Mouse (Mus musculus) retina, postnatal 1 day (tissue): ENCODE results near the gene Ppp1r37.
"Not testable (repeated sequence)": the region's sequence is repeated elsewhere in the genome, so short reads cannot be mapped to it uniquely, and the experiment has no call there.

Experiments used
- DNase-seq: peaks from one replicate; pipeline ENCODE4 v3.0.0-alpha.2; 2012

Ppp1r37 gene

DNA sequence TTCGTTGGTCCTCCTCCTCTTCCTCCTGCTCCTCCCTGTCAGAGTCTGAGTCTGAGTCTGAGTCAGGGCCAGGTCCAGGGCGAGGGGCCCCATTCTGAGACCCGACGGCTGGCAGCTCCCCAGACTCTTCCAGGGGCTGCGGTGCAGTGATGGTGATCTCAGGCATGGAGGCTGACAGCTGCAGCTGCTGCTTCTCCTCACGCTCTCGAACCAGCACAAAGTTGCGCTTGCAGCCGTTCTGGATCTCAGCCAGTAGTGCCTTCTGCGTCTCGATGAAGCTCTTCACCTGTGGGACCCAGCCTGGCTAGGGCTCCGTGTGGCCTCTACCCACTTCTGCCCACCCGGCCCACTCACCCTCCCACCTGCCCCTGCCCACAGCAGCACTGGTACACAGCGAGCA, 30.6 kb downstream of the Ppp1r37 start:
- DNase-seq, result no peak

DNA sequence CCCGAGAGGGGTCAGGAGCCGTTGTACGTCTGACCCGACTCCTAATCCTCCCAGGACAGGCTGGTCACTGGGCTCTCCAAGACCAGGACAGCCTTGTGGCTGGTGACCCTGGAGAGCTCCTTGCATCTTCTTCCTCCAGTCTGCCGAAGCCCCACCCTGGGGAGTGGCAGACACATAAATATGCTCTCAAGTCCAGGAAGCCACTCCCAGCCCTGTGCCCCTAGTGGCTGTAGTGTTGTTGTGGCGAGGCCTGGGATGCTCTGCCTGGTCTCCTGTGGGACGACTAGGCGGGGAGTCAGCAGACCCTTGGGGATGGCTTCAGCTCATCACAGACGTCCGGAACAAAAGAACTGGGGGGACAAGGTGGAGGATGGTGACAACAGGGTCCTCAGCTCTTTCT, 31.8 kb downstream of the Ppp1r37 start:
- no peak for DNase-seq

DNA sequence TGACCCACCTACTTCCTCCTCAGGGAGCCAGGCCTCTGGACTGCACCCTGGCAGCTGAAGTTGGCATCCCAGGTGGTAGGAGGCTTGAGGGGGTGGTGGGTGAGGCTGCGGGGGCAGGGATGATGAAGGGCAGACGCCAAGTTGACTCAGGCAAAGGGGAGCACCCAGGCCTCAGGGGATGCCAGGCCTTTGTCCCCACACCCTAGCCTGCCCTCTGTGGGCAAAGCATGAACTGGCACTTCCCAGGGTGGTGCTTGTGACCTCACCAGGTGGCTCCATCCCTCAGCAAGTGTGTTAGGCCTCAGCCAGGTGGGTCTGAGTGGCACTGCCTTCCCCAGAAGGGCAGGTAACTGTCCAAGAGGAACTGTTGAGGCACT, 37.8 kb downstream of the Ppp1r37 start:
- DNase-seq, result no peak

DNA sequence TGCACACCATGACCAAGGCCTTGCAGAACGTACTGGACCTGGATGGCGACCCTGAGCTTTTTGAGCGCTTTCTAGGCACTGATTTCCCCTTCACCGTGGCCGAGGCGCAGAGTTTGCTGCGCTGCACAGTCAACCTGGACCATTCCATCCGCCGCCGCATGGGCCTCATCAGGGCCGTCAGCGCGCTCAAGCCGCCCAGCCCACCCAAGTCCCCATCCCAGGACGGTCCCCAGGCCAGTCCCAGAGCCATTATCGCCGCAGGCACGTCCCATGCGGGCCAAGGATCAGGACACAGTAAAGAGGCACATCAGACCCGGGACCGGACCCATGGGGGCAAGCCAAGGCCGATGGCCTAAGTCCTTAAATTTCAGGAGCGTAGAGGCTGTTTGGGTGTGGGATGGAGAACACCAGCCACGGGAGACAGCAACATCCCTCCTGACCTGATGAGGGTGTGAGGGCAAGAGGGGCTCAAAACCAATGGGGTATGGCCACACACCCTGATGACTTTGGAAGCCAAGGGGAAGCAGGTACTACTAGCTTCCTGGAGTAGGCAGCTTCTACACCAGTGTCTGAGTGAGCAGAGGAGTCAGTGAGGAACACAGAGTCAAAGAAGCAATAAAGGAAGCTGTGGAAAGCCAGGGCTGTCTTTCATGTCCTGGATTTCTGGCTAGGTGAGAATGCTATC, 38.3 kb downstream of the Ppp1r37 start:
- DNase-seq, result no peak

DNA sequence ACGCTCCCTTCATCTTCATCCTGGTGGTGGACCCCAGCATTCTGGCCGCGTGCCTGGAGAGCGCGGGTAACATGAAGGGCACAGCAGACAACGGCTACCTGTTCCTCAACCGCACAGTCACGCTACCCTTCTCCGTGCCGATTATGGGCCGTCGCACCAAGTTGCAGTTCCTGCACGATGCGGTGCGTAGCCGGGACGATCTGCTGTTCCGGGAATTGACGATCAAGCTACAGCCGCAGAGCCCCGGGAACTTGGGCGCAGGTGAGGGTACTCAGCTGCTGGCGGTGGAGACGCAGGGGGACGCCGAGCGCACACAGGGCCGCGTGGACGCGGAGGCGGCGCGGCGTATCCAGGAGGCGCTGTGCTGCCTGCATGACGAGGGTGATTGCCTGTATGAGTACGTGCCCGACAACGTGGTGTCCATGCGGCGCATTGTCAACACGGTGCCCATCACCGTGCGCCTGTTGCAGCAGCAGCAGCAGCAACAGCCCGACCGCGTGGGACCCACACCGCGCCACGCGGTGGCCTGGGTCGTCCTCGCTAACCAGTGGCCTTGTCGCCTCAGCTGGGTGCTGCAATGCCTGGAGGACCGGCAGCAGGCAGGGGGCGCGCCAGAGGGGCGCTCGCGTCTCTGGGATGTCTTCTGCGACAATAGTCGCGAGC, 39.0 kb downstream of the Ppp1r37 start:
- DNase-seq, result peak; percentile 83

DNA sequence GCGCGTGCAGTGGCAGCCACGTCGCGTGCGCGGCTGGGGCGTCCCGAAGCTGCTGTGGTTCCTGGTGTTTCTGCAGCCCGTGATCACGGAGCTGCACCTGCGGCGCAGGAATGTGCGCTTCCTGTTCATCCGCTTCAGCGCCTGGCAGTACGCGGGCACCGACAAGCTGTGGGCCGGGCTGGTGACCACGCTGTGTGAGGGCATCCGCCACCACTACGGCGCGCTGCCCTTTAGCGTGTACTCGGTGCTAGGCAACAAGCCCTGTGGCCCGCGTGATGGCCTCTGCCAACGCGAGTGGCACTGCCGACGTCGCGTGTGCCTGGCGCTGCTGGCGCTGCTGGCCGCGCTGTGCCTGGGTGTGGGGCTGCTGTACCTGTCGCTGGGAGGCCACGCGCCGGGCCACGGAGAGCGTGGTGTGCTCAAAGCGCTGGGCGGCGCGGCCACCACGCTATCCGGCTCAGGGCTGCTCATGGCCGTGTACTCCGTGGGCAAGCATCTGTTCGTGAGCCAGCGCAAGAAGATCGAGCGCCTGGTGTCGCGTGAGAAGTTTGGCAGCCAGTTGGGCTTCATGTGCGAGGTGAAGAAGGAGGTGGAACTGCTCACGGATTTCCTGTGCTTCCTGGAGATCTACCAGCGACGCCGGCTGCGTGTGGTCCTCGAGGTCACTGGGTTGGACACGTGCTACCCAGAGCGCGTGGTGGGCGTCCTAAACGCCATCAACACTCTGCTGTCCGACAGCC, 39.7 kb downstream of the Ppp1r37 start:
- DNase-seq, result peak; percentile 68

DNA sequence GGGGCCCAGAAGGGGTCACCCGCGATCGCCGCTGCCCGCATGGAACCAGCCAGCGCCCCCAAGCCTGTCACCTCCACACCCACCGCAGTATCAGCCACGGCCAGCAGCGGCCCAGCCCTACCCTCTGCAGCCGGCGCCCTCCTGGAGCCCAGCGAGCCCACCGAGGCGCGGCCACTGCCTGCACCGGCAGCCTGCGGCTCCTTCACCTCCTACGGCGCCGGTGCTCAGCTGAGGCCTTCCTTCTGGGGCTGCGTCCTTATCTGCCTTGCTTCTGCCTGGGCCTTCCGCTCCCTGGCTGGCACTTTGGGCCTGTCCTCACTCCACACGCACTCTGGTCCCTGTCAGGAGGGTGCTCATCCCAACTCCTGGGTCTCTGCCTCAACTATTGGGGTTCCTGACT, 42.8 kb downstream of the Ppp1r37 start:
- DNase-seq, result peak; percentile 41

DNA sequence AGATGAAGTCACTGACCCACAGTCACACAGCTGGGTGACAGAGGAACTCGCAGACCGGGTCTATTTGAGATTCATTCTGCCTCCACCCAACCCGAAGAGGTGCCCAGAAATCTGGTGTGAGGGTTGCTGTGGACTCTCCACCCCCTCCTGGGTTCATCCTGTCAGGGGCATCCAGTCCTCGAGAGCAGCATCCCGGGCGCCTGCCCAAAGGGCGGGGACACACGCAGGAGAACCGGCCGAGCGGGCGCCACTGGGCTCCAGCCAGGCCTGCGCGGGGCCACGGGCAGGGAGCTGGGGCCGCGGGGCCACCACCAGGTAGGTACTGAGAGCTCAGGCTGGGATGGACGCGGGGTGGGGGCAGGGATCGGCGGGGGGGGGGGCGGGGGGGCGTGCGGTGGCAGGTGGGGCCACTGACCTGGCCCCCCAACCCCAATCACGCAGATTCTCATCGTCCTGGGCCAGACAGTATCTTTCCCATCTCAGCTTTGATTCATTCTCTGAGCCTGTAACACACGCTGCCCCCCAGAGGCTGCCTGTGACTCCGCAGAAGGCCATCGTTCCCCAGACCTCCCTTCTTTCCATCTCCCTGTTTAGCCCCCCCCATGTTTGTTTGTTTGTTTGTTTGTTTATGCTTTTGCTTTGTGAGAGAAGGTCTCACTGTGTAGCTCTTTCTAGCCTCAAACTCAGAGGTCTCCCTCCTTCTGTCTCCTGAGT, 45.1 kb downstream of the Ppp1r37 start, which contains the start of gene Nkpd1:
Nkpd1 (plus strand) TSS at position 187 of the 714 bp plus-strand sequence.
- DNase-seq, result peak; percentile 54

DNA sequence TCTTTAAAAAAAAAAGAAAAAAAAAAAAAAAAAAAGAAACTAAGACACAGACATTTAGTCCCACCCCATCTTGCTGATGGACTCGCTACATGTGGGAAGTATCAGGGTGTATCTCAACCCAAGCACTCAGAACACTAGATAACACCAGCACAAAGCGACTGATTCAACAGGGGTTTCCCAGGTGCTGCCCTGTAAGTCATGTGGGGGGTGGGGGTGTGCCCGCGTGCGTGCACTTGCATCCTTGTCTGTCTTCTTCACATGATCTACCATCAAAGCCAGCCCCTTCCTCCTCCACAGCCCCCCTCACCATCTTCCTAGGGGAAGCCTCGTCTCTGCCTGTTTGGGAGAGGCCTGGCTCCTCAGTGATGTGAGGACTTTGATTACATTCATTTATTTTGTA, 50.5 kb downstream of the Ppp1r37 start:
- no peak for DNase-seq

DNA sequence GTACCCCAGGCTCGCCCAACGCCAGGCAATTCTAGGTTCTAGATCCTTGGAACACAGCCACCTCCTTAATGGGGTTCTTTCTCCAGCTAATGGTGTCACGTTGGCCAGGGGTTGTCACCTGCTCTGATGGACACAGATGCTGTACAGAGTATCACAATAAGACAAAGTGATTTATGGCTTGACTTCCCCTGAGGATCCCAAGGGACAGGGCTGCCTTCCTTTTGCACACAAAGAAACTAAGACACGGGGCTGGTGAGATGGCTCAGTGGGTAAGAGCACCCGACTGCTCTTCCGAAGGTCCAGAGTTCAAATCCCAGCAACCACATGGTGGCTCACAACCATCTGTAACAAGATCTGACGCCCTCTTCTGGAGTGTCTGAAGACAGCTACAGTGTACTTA, 50.9 kb downstream of the Ppp1r37 start:
- DNase-seq, result not testable (repeated sequence)

DNA sequence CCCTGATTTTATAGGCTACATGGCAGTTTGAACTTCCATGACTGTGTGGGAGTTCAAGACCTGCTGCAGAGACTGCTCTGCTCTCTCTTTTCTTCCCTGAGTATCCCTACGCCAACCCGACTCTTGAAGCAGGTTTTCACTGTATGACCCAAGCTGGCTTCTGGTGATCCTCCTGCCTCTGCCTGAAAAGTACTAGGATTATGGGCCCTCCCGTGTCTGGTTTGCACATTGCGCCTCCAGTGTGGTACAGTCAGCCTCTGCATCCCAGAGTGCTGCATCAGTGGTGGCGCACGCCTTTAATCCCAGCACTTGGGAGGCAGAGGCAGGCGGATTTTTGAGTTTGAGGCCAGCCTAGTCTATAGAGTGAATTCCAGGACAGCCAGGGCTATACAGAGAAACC, 53.1 kb downstream of the Ppp1r37 start:
- no peak for DNase-seq

DNA sequence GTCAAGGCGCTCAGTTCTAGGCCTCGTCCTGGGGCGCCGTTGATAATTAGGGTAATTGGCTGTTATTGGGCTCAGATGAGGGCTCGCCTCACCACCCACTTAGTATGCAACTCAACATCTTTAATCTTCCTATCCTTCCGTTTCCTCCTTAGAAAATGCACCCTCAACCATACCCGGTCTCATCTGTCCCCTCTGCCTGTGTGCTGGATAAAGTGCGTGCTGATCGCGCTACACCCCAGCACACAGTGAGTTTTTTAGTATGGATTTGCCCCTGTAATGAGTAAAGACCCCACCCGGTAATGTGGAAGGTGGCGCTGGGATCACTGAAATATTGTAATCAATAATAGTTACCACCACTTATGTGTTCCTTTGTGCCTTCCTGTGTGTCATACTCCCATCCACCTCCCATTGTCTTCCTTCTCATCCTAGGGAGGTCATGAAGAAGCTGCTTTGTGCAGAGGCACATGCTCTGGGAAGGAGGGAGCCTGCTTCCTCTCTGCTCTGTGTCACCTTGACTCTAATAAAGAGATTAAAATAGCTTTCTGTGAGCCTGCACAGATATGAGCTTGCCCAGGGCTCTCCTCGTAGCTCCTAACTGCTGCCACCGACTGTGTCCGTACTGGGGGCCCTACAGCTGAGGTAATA, 53.8 kb downstream of the Ppp1r37 start:
- no peak for DNase-seq

DNA sequence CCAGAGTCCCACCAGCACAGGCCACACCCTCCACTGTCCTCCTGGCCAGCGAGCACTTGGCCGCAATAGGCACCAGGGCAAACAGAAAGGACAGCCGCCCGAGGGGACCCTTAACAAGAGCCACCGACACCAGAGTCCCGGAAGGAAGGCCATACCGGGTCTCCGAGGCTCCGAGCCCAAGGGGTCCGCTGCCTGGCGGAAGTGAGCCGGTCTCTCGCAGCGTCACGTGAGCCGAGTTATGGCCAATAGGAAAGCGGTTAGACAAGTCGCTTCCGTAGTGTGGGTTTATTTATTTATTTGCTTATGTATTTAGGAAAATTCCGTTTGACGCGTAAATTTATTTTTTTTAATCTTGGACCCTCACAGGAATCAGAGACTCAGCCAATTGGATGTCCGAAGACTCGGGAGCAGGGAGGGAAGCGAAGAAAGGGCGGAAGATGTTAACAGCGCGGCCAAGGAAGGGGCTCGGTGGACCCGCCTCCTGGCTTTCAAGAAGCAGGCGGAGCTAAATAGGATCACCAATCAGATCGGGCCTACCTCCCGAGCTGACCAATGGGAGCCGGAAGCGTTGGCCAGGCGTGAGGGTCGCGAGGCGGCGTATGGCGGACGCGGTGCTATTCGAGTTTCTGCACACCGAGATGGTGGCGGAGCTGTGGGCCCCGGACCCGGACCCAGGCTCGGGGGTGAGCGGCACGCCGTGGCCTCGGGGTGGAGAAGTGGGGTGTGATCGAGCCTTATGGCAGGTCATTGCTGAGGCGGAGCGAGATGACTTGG, 54.5 kb downstream of the Ppp1r37 start, which contains the start of the genes Bloc1s3 and Trappc6a:
Bloc1s3 (minus strand) TSS at position 218 of the 774 bp plus-strand sequence.
Trappc6a (plus strand) TSS at position 246 of the 774 bp plus-strand sequence.
- peak; percentile 98 for DNase-seq

DNA sequence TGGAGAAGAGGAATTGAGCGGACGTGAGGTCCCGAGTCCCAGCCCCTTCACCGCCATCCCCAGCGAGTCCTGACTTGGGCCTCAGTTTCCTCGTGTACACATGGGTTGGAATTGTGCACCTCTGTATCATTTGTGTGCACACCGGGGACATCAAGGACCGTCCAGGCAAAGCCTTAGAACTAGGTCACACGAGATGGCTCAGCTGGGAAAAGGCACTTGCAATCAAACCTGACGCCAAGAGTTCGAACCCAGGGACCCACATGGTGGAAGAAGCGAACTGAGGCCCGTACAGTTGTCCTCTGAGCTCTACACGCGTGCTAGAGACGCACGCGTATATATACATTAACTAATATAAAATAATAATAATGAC, 55.3 kb downstream of the Ppp1r37 start:
- DNase-seq, result peak; percentile 35

DNA sequence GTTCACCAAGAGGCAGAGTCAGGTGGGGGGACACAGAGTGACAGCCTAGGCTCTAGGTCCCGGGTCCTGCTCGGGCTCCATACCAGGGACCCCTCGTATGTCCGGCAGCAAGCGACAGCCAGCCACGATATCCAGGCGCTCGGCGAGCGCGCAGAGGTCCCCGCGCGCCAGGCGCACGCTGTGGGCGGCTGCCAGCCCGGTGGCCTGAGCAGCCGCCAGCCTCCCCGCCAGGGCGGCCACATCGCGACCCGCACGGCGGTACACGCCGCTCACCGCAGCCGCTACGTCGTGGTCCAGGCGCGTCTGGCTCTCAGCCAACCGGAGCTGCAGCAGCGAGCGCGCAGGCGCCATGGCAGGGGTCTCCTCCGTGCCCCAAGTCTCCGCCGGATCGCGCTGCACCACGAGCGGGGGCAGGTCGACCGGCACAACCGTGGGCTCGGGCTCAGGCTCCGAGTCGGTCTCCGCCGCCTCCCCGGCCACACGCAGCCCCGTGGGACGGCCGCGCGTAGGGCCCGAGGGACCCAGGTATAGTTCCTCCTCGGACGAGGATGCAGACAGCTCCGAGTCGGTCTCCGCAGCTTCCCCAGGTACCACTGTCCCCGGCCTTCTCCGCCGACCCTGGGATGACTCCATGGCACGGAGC, 55.8 kb downstream of the Ppp1r37 start:
- peak; percentile 83 for DNase-seq

DNA sequence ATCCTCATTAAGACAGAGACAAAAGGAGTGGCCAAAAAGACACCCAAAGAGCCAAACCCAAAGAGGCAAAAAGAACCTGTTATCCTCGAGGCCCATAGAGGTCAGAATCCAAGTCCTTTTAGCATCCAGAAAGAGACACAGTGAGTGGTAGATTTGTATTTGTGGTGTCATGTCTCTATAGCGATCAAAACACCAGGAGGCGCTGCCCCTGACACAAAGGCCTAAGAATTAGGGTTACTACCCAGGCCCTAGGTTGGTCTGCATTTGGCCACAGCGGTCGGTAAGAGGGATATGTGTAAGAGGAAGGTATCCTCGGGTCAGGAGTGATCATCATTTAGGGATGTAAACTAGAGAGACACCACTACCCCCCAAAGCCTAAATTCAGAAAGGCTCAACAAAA, 56.5 kb downstream of the Ppp1r37 start:
- peak; percentile 37 for DNase-seq

DNA sequence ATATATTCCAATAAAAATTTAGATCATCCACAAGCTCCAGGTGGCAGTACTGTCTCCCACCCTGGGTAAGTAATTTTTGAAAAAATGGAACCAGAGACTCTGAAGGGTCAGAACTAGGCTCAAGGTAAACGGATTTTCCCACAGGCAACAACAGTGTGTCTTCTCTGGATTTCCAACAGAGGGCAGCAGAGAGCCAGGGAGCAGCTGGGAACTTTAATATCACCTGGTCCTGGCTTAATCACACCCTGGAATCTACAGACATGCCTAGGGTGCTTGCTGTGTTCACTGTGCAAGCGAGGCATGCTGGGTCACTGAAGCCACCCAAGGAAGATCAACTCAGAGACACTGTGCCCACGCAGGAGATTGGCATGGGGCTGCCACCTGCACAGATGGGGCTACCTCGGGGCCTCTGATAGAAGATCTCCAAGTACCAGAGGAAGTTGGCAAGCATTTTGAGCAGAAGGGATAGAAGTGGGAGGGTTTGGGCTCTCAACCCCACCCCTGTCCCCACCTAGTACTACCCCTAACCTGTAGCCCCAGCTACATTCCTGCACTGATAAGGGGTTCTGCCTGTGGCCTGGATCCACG, 59.3 kb downstream of the Ppp1r37 start:
- peak; percentile 77 for DNase-seq

DNA sequence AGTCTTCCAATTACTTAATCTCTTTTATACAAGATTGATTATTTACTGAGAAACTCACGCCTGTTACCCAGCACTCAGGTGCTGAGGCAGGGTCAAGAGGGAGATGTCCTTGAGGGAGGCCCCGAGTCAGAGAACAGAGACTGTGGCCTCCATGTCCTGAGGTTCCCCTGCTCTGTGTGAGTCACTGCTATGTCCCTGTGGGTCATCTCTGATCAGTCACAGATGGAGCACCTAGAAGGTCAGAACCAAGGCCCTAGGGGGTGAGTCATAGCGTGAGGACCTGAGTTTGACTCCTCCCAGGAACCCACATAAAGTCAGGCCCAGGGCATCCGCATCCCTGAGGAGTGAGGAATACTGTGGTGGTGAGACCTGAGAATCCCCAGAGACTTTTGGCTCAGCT, 61.2 kb downstream of the Ppp1r37 start:
- DNase-seq, result no peak

DNA sequence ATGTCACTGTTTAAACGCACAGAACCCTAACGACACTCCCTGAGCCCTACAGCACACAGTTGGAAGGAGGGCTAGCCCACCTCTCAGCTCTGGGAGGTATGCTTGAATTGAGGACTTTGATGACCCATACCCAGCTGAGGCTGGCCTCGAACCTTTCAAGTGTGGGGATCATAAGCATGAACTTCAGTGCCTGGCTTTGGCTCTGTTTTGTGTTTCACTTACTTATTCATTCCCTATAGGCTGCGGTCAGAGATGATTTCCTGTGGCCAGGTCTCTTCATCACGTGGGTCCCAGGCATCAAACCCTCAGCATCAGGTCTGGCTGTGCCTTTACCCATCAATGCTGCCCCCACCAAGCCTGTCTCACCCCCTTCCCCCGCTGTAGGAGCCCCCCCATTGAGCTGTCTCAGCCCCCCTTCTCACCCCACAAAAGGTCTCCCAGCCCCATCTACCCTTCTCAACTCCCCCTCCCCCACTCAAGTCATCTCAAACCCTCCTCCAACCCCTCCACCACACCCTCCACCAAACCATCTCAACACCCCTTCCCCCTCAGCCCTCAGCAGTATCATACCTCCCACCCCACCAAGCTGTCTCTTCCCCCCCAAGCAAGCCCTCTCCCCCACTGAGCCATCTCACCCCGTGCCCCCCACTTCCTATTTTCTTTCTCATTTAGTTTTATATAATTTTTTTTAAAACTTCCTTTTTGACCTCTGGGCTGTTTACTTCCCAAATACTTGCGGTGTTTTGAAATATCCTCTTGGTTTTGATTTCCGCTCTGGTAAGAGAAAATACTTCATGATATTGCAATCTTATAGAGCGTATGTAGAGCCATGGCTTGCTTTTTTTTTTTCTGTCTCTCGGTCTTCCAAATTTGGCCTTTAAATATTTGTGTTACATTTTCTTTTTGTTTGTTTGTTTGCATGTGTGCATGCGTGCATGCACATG, 62.2 kb downstream of the Ppp1r37 start:
- DNase-seq, result no peak

DNA sequence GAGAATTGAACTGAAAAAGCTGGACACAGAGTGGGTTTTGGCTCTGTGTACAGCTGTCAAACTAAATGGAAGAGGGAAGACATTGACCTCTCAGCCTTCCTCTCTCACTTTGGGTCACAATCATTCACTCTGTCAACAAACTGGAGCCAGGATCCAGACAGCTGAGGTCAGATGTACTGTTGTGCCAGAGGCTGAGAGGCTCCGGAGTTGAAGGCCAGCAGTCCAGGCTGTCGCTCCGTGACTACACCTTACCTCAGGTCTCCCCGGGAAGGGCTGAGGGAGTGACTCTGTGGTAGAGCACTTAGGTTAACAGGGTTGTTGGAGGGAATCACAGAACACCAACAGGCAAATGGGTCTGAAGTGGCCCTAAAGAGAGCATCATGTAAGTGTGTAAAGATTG, 64.5 kb downstream of the Ppp1r37 start:
- no peak for DNase-seq
